Mouse (Mus musculus) cortical plate, adult 2 months (tissue): ENCODE data around the gene E330021D16Rik. TPM values are rescaled to one million over a fixed set of nuclear protein-coding genes. Genes with fewer than 3 reads are reported as not detected.

ENCODE experiments used
- H3K27ac ChIP-seq: fragments of 200-500 bp; 2 replicates; pipeline ENCODE4 v1.5.1; 2012; ENCODE audit warnings: low read length, control low read depth, inconsistent platforms; ENCODE audit not compliant: insufficient read depth
- H3K4me1 ChIP-seq: fragments of 200-500 bp; 2 replicates; pipeline ENCODE4 v1.6.1; 2011; ENCODE audit warnings: low read length; ENCODE audit not compliant: control insufficient read depth, insufficient read depth
- H3K4me3 ChIP-seq: fragments of 200-500 bp; 2 replicates; pipeline ENCODE4 v1.5.1; 2011; ENCODE audit warnings: mild to moderate bottlenecking, low read length, control low read depth; ENCODE audit not compliant: insufficient read depth
- CTCF ChIP-seq: fragments of 200-500 bp; IDR thresholded peaks from 2 replicates; pipeline ENCODE4 v1.5.1; 2011; ENCODE audit warnings: mild to moderate bottlenecking, control low read depth, low read length; ENCODE audit not compliant: insufficient read depth; ENCODE audit errors: extremely low read depth
- POLR2A ChIP-seq: fragments of 200-500 bp; IDR thresholded peaks from 2 replicates; pipeline ENCODE4 v1.6.1; 2011; ENCODE audit warnings: mild to moderate bottlenecking, low read length, control low read depth; ENCODE audit not compliant: insufficient read depth; ENCODE audit errors: extremely low read depth
- polyA plus RNA-seq: library from polyadenylated mRNA; depleted of rRNA; stranded (reverse); fragments of >200 nt; gene quantifications from 2 replicates; pipeline ENCODE4 v1.2.3, GENCODE M21; 2012

Gene E330021D16Rik
- polyA plus RNA-seq, 1 experiment, result not detected

GRCm38 (mm10) chr6:136424166-136424565 is 8.8 kb upstream of the E330021D16Rik start:
- TF ChIP-seq POLR2A (no peak), CTCF (no peak)
- Histone ChIP-seq H3K4me1 (no peaks in the 10 kb centered on the region), H3K27ac (no peak overlapping the region), H3K4me3 (no peak overlapping the region)

GRCm38 (mm10) chr6:136423201-136423600 is 7.8 kb upstream of the E330021D16Rik start:
- no peaks in the 10 kb centered on the region for H3K4me1 ChIP-seq
- TF ChIP-seq POLR2A, result no peak
- TF ChIP-seq CTCF, result no peak
- no peak overlapping the region for H3K27ac ChIP-seq
- H3K4me3 ChIP-seq, result no peak overlapping the region

- no peak overlapping the region for H3K27ac ChIP-seq
- H3K4me1 ChIP-seq, result no peaks in the 10 kb centered on the region
- TF ChIP-seq CTCF (peak; percentile 99), POLR2A (no peak)
- H3K4me3 ChIP-seq, result no peak overlapping the region
These were observed 6.9 kb upstream of the E330021D16Rik start for GRCm38 (mm10) chr6:136422084-136422853.

GRCm38 (mm10) chr6:136421059-136421458 is 5.7 kb upstream of the E330021D16Rik start:
- Histone ChIP-seq H3K4me1 (no peaks in the 10 kb centered on the region), H3K4me3 (no peak overlapping the region)
- TF ChIP-seq POLR2A, result no peak
- TF ChIP-seq CTCF, result 0 out of 2 replicates have a peak, but pooled peaks have one; percentile 8

GRCm38 (mm10) chr6:136418889-136419835 is 3.8 kb upstream of the E330021D16Rik start:
- Histone ChIP-seq H3K4me1 (no peaks in the 10 kb centered on the region), H3K27ac (no peak overlapping the region)
- no peak for TF ChIP-seq CTCF
- TF ChIP-seq POLR2A, result no peak

More at GRCm38 (mm10) chr6:136421059-136421458, 5.7 kb upstream of the E330021D16Rik start:
- no peak overlapping the region for H3K27ac ChIP-seq

GRCm38 (mm10) chr6:136418333-136418848 is 3.0 kb upstream of the E330021D16Rik start:
- Histone ChIP-seq H3K27ac (no peak overlapping the region), H3K4me3 (no peak overlapping the region), H3K4me1 (no peaks in the 10 kb centered on the region)
- no peak for TF ChIP-seq CTCF
- TF ChIP-seq POLR2A, result no peak

More at GRCm38 (mm10) chr6:136418889-136419835, 3.8 kb upstream of the E330021D16Rik start:
- no peak overlapping the region for H3K4me3 ChIP-seq

GRCm38 (mm10) chr6:136417864-136418263 is 2.5 kb upstream of the E330021D16Rik start:
- no peaks in the 10 kb centered on the region for H3K4me1 ChIP-seq
- H3K4me3 ChIP-seq, result no peak overlapping the region
- no peak overlapping the region for H3K27ac ChIP-seq
- no peak for TF ChIP-seq POLR2A
- TF ChIP-seq CTCF, result no peak

GRCm38 (mm10) chr6:136413856-136414362 is 1.5 kb downstream of the E330021D16Rik start:
- no peak for TF ChIP-seq POLR2A
- TF ChIP-seq CTCF, result no peak
- Histone ChIP-seq H3K4me1 (no peaks in the 10 kb centered on the region), H3K27ac (no peak overlapping the region), H3K4me3 (no peak overlapping the region)

- Histone ChIP-seq H3K4me3 (no peak overlapping the region), H3K27ac (no peak overlapping the region), H3K4me1 (no peaks in the 10 kb centered on the region)
- no peak for TF ChIP-seq CTCF
- TF ChIP-seq POLR2A, result no peak
These were observed 7.7 kb downstream of the E330021D16Rik start for GRCm38 (mm10) chr6:136407608-136408192.
